Mouse (Mus musculus): ENCODE measurements around the gene Fgg.

DNA sequence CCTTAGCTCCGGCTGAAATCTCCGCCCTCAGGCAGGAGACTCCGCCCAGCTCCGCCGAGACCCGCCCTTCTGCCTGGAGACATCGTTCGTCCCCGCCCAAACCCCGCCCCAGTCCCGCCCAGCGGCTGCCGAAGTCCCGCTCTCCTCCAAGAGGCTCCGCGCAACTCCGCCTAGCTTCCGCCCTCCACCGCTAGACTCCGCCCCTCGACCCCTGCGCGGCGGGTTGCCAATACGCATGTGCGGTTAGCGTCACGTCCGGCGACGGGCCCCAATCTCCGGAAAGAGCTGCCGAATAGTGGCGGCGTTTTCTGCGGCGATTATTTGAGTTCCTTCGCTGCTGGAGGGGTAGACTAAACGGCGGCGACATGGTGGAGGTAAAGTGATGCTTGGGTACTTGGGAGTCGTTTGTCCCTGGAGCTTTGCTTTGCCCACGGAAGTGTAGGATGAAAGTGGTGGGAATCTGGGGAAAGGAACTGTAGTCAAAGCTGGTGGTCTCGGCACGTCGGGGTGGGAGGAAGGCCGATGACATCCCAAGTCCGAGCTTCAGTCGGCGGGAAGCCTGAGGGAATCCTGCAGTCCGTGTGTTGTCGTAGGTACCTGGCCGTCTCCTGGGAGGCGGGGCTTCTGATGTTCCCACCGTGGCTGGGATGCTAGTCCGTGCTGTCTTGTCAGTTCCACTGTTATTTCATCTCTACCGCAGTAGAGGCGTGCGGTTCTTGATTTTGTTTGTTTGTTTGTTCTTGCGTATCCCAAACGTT is 47.9 kb downstream of the Fgg start, which contains the start of gene Plrg1:
- TF ChIP-seq CTCF (IDR thresholded peaks at IDR 0.05; ENCODE audit: extremely low read depth, insufficient read depth, low read length) = no peak
- TF ChIP-seq POLR2A (IDR thresholded peaks at IDR 0.05; ENCODE audit: extremely low read depth, insufficient read depth, low read length) = peak; percentile 78

All from cortical plate, adult 2 months (tissue).